Mouse (Mus musculus): ENCODE results near the gene Cstb.

Gene Cstb

GRCm38 (mm10) chr10:78418791-78419190, 6.7 kb upstream of the Cstb start:
- no peak for DNase-seq

GRCm38 (mm10) chr10:78420929-78421328, 4.5 kb upstream of the Cstb start:
- DNase-seq, result no peak

DNA sequence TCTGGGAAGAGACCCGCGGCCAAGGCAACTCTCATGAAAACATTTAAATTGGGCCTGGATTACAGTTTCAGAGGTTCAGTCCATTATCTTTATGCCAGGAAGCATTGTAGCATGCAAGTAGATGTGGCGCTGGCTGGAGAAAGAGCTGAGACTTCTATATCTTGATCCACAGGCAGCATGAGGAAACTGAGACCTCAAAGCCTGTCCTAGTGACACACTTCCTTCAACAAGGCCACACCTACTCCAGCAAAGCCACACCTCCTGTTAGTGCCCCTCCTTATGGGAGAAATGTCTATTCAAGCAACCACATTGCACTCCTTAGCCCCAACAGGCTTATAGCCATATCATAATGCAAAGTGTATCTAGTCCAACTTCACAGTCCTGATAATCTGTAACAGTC, 2.9 kb upstream of the Cstb start:
- no peak for DNase-seq

DNA sequence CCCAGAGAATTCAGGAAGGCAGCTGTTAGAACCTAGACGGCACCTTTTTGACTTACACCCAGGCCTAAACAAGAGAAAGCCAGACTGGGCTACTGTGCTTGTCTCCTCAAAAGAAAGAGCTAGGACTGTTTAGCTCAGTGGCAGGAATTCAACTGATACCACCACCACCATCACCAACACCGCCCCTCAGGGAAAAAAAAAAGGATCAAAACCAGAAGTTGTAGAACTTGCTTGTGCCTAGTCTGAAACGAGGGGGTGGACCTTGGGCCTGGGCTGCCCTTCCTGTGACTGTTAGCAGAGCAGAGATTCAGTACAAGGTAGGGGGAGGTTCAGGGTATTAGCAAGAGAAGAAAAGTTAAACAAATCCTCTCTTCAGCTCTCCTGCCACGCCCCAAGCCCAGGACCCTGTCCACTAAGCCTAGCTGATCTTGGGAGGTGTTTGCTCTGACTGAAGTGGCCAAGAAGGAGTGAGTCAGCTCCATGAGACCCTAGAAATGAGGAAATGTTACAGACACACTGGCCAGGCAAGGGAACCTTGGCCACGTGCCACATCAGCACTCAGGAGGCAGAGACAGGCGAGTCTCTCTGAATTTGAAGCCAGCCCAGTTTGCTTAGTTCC, 757 bp downstream of the Cstb start:
- peak; percentile 34 for DNase-seq

GRCm38 (mm10) chr10:78428070-78428469, 2.6 kb downstream of the Cstb start:
- no peak for DNase-seq

GRCm38 (mm10) chr10:78429180-78429579, 3.7 kb downstream of the Cstb start:
- DNase-seq, result no peak

GRCm38 (mm10) chr10:78429776-78430175, 4.3 kb downstream of the Cstb start:
- no peak for DNase-seq

DNA sequence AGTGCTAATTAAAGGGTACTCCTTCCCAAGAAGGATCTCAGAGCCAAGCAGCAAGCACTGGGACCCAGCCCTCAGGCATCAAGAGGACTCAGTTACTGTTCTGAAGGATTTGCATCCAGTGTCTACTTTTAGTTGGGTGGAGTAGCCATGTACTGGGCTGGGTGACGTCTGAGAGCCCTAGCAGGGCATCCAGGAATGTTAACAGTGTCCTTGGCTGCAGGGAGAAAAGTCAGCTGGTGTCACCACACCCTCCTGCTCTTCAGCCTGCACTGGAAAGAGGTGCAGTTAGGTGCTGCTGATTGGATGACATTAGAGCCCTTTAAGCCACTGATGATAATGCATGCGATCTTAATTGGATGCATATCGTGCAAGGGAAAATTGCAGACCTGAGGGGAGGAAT, 7.4 kb downstream of the Cstb start:
- no peak for DNase-seq

DNA sequence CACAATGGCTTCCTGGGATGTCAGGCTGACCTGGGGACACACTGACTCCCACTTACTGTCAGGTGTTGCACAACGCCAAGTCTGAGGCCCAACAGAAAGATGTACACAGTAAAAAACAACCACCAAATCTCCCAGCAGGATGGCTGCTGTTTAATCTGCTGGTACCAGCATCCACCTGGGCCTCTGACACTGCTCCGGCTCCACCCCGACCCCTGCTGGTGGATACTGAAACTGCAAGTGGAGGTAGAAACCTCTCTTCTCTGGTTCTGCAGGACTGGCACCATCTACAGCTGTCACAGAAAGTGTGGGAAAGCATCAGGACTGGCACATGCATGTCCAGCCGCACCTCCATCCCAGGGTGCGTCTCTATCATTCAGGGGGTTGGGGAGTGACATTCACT, 12.6 kb downstream of the Cstb start:
- peak; percentile 73 for DNase-seq

DNA sequence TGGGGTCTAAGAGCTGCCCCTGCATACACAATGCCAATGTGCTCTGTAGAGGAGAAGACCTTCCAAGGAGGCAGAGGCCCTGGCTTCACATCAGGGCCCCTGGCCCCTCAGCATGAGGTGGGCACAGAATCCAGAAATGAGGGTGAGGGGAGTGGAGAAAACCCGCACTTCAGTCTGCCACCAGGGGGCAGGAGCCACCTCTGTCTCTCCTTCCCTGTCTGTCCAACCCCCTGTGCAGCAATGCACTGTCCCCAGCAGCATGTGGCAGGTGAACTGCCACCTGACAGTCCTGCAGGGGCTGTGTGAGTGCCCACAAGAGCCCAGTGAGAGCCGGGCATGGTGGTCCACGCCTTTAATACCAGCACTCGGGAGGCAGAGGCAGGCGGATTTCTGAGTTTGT, 14.1 kb downstream of the Cstb start:
- no peak for DNase-seq

GRCm38 (mm10) chr10:78439990-78440389, 14.5 kb downstream of the Cstb start:
- DNase-seq, result no peak

GRCm38 (mm10) chr10:78440812-78441211, 15.3 kb downstream of the Cstb start:
- DNase-seq, result no peak

- DNase-seq, result no peak
Measured at GRCm38 (mm10) chr10:78441606-78442005, 16.1 kb downstream of the Cstb start.

DNA sequence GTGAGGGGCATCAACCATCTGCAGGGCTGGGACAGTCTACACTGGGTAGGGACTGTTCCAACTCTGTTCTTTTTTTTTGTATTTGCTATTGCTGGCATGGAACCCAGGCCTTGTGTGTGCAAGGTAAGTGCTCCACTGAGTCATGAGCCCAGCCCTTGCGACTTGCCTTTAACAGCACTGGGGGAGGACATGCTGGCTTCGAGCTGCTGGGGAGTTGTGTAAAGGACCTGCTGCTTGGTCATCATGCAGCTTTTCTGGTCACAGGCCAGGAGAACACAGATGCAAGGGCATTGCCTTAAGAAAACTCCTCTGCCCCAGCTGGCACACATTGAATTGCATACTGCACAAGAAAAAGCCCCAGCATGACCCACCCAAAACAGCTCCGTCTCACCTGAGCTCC, 16.8 kb downstream of the Cstb start:
- no peak for DNase-seq

- DNase-seq, result no peak
Measured at GRCm38 (mm10) chr10:78446195-78446594, 20.7 kb downstream of the Cstb start.

DNA sequence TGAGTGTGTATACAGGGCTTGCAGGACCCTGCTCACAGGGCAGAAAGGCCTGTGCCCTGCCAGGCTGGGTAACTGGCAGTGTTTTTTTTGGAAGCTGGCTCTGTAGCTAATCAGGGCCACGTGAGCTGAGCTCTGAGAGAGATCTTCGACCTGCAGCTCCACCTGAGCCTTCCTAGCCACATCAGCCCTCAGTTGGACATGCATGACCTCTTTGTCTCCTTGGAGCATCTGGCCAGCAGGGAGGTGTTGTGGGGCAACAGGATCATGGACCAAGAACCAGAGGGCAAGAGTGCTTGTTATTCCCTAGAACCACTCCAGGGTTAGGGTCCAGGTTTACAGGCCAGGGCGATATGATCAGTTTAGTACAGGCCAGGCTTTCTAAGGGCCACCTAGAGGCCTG, 21.9 kb downstream of the Cstb start:
- peak; percentile 58 for DNase-seq

- DNase-seq, result no peak
Measured at GRCm38 (mm10) chr10:78450761-78451160, 25.3 kb downstream of the Cstb start.

DNA sequence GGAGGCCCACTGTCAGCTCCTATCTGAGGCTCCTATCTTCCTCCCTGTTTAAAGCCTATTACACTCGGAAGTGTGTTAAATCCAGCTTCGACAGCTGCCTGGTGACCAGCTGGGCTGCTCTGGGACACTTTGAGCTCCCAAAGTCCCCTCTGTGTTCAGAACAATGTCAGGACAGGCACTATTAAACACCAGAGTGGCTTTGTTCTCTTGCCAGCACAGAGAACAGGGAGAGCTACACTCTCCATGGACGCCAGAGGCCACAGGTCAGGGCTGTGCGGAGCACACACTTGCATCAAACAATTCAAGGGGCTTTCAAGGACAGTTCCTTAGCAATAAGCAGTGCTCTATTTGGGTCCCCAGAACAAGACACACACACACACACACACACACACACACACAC, 27.2 kb downstream of the Cstb start:
- DNase-seq, result no peak

- peak; percentile 51 for DNase-seq
Measured at GRCm38 (mm10) chr10:78456696-78457095, 31.2 kb downstream of the Cstb start.

- peak; percentile 67 for DNase-seq
Measured at GRCm38 (mm10) chr10:78457495-78458347, 32.3 kb downstream of the Cstb start.

DNA sequence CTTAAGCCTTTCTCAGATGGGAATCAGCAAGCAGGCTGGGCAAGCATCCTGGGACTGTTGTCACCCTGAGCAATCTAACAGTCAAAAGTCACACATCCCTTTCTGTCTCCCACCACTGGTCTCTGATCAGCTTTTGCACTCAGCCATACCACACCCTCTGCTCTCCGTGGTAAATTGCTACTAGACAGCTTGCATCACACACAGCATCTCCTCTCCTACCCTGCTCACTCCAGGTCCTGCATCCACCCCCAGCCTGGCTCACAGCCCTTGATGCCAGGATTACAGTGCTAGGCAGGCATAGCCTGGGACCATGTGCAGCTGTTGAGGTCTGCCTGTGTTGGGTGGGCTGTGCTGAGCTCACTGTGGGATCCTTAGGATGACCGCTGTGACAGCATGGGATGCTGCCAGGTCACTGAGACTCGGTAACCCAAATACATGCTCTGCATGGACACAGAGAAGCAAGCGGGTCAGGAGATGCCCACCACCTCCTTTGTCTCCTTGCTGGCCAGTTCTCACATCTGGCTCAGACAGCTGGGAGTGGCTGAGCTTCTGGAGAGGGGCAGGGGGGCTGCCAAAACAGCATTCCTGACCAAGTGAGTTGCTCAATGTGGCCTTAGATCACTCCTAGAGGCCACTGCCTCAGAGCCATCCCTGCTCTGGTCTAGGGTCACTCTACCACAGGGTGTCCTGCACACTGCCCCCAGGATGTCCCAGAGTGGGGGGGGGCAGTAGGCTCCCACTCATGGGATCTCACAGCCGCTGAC, 33.1 kb downstream of the Cstb start:
- no peak for DNase-seq

DNA sequence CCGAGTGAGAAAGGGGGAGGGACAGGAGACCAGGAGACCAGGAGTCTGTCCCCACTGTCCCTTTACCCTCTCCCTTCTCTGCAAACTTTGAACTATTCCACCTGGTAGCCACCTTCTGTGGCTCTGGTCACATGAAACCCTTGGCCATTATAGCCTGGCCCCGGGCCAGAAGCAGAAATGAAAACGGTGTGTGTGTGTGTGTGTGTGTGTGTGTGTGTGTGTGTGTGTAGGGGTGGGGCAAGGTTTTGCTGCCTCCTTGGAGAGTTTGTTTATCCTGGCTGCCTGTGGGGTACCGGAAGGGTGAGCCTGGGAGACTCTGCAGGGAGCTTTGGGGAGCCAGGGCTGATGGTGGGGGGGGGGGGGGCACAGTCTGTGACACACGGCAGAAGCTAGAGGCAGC, 35.0 kb downstream of the Cstb start:
- DNase-seq, result peak; percentile 60

- no peak for DNase-seq
Measured at GRCm38 (mm10) chr10:78461767-78462166, 36.3 kb downstream of the Cstb start.
